Mouse (Mus musculus): Measurements from ENCODE around the gene Tmem131. TPM values are rescaled to one million over a fixed set of nuclear protein-coding genes. Genes with fewer than 3 reads are reported as not detected.

Tmem131 gene
- total and polyA plus RNA-seq, 3 experiments = 9.7 to 39.9 (median 11.5) TPM

DNA sequence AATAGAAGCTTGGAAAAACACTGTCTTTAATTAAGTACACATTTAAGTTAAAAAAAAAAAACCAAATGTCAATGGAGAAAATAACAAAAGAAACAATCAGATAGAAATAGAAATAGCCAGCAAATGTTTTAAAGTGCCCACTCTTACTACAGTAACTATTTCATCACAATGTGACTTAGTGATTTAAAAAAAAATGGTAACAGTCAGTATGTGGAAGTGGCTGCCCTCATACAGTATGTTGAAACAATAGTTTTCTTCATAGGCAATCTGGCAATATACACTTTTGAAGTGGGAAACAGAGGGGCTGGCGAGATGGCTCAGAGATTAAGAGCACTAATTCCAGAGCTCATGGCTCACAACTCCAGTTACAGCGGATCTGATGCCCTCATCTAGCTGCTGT, 15.9 kb downstream of the Tmem131 start:
- TF ChIP-seq MXI1 (IDR thresholded peaks at IDR 0.05; ENCODE audit: low read depth, low read length) = no peak
- TF ChIP-seq USF2 (conservative IDR thresholded peaks at IDR 0.05; ENCODE audit: low read depth, low read length) = no peak
- no peak for TF ChIP-seq KAT2A (IDR thresholded peaks at IDR 0.05; ENCODE audit: insufficient replicate concordance, low read length)
- no peak for TF ChIP-seq NELFE (IDR thresholded peaks at IDR 0.05; ENCODE audit: low read depth, low read length)
- TF ChIP-seq BHLHE40 (IDR thresholded peaks at IDR 0.05; ENCODE audit: low read depth, low read length) = no peak
- no peak for TF ChIP-seq ZC3H11A (IDR thresholded peaks at IDR 0.05; ENCODE audit: low read depth, low read length)
- TF ChIP-seq MAFK (IDR thresholded peaks at IDR 0.05; ENCODE audit: insufficient replicate concordance, low read length) = no peak
- TF ChIP-seq USF1 (IDR thresholded peaks at IDR 0.05; ENCODE audit: low read depth, low read length) = no peak
- peaks cover 0 to 26% of the 10 kb centered on the region in 2 experiments for H3K36me3 ChIP-seq (replicated peaks in 1 of 2; ENCODE audit: control insufficient read depth in 1 of 2, insufficient read depth in 1 of 2, low read length in 1 of 2)
- DNase-seq (ENCODE audit: extremely low read depth) = no peak
- H3K9me3 ChIP-seq (replicated peaks; ENCODE audit: low read length) = no peaks in the 10 kb centered on the region
- in situ Hi-C loops (cut with MboI; ENCODE audit: low pct_ligation_motif_present, low pct_unique_long_range_greater_than_20kb, low sequenced_read_pairs) (no loop called here), dilution Hi-C loops (cut with MboI; ENCODE audit: extremely low pct_ligation_motif_present, extremely low pct_unique_long_range_greater_than_20kb, low sequenced_read_pairs) (no loop called here)
- no peak overlapping the region for H3K9ac ChIP-seq (ENCODE audit: insufficient read depth, low read depth)
- H3K27ac ChIP-seq (ENCODE audit: insufficient read depth, low read depth) = no peak overlapping the region
- peaks cover 51% of the 10 kb centered on the region for H3K79me2 ChIP-seq (replicated peaks; ENCODE audit: control insufficient read depth, extremely low read depth, insufficient read depth, poor library complexity, severe bottlenecking)
- H3K4me3 ChIP-seq (replicated peaks in 1 of 3; ENCODE audit: low read depth in 2 of 3, low read length in 2 of 3, poor library complexity in 1 of 3) = no peak overlapping the region
- H3K4me2 ChIP-seq (ENCODE audit: insufficient read depth, low read depth, poor library complexity, severe bottlenecking) = no peak overlapping the region
- no peaks in the 10 kb centered on the region for H3K27me3 ChIP-seq (replicated peaks)
- H3K4me1 ChIP-seq (ENCODE audit: control insufficient read depth in 1 of 2, insufficient read depth in 2 of 2) = peaks cover 8 to 82% of the 10 kb centered on the region in 2 experiments

DNA sequence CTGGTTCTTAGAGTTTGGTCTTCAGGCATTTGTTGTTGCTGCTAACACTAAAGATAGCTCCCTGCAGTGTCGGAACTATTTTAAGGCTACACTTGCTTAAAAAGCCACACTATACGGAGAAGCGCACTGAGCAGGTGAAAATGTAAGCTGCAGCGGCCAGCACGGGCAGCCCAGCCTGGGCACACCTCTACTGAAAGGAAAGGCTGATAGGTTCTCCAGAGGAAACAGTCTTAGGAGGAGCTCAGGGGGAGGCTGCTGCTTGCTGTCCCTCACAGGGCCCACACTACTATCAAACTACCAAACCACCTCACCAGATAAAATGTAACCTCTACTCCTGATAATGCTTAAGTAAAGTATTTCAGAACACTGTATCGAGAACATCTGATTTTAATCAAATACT, 16.7 kb downstream of the Tmem131 start:
- peaks cover 8 to 84% of the 10 kb centered on the region in 2 experiments for H3K4me1 ChIP-seq (ENCODE audit: control insufficient read depth in 1 of 2, insufficient read depth in 2 of 2)
- no peak overlapping the region for H3K9ac ChIP-seq (ENCODE audit: insufficient read depth, low read depth)
- in situ Hi-C loops (cut with MboI; ENCODE audit: low pct_ligation_motif_present, low pct_unique_long_range_greater_than_20kb, low sequenced_read_pairs) (no loop called here), dilution Hi-C loops (cut with MboI; ENCODE audit: extremely low pct_ligation_motif_present, extremely low pct_unique_long_range_greater_than_20kb, low sequenced_read_pairs) (no loop called here)
- no peak overlapping the region for H3K27ac ChIP-seq (ENCODE audit: insufficient read depth, low read depth)
- no peak overlapping the region for H3K4me3 ChIP-seq (replicated peaks in 1 of 3; ENCODE audit: low read depth in 2 of 3, low read length in 2 of 3, poor library complexity in 1 of 3)
- peaks cover 0 to 26% of the 10 kb centered on the region in 2 experiments for H3K36me3 ChIP-seq (replicated peaks in 1 of 2; ENCODE audit: control insufficient read depth in 1 of 2, insufficient read depth in 1 of 2, low read length in 1 of 2)
- H3K79me2 ChIP-seq (replicated peaks; ENCODE audit: control insufficient read depth, extremely low read depth, insufficient read depth, poor library complexity, severe bottlenecking) = peaks cover 44% of the 10 kb centered on the region
- DNase-seq (ENCODE audit: extremely low read depth) = no peak
- H3K27me3 ChIP-seq (replicated peaks) = no peaks in the 10 kb centered on the region
- TF ChIP-seq PAX5 (IDR thresholded peaks at IDR 0.05; ENCODE audit: low read length) = no peak
- no peak for TF ChIP-seq CHD1 (IDR thresholded peaks at IDR 0.05; ENCODE audit: low read depth, low read length)
- TF ChIP-seq ZMIZ1 (IDR thresholded peaks at IDR 0.05; ENCODE audit: low read depth, low read length) = no peak
- no peak for TF ChIP-seq IRF4 (IDR thresholded peaks at IDR 0.05; ENCODE audit: low read depth, low read length)
- TF ChIP-seq ELF1 (IDR thresholded peaks at IDR 0.05; ENCODE audit: low read depth, low read length) = no peak
- no peak for TF ChIP-seq MAX (IDR thresholded peaks at IDR 0.05; ENCODE audit: low read length)
- TF ChIP-seq HCFC1 (IDR thresholded peaks at IDR 0.05; ENCODE audit: low read depth, low read length) = no peak
- TF ChIP-seq ETS1 (conservative IDR thresholded peaks at IDR 0.05; ENCODE audit: low read depth, low read length) = no peak
- TF ChIP-seq BHLHE40 (IDR thresholded peaks at IDR 0.05; ENCODE audit: low read depth, low read length) = no peak
- TF ChIP-seq GABPA (IDR thresholded peaks at IDR 0.05; ENCODE audit: insufficient replicate concordance, low read depth, low read length) = no peak
- no peak for TF ChIP-seq ZKSCAN1 (IDR thresholded peaks at IDR 0.05; ENCODE audit: borderline replicate concordance, low read depth, low read length)
- no peak overlapping the region for H3K4me2 ChIP-seq (ENCODE audit: insufficient read depth, low read depth, poor library complexity, severe bottlenecking)
- H3K9me3 ChIP-seq (replicated peaks; ENCODE audit: low read length) = no peaks in the 10 kb centered on the region

Data from CH12.LX (cell line).